Mouse (Mus musculus): ENCODE measurements around the gene Plxna4.

DNA sequence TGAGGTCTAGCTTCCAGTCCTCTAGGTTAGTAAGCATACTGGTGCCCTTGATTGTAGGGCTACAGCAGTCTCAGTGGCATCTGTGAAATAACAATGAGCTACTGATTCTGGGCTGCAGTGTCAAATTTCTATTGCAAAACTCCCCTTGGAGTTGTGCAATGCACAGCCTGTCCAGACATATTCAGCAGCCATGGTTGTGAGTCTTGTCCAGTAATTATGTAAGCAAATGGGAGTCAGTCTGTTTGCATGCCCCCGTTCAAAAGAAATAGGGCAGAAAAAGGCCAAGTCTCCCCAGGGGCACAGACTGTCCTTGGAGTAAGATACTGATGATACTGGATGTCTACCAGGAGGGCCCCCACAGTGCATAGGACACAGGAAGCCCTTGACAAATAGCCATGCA is 420.3 kb downstream of the Plxna4 start:
- TF ChIP-seq SMC3 (IDR thresholded peaks at IDR 0.05; ENCODE audit: low read depth, low read length) (no peak), CTCF (conservative IDR thresholded peaks at IDR 0.05 in 1 of 2, IDR thresholded peaks at IDR 0.05 in 1 of 2; ENCODE audit: low read depth in 2 of 2, low read length in 2 of 2) (no peak), POLR2A (IDR thresholded peaks at IDR 0.05; ENCODE audit: low read depth, low read length) (no peak), SIN3A (IDR thresholded peaks at IDR 0.05; ENCODE audit: low read length) (no peak), MAZ (IDR thresholded peaks at IDR 0.05; ENCODE audit: low read depth, low read length) (no peak), USF2 (conservative IDR thresholded peaks at IDR 0.05; ENCODE audit: low read depth, low read length) (no peak), JUN (IDR thresholded peaks at IDR 0.05; ENCODE audit: insufficient read depth, low read depth, low read length) (no peak), ELF1 (IDR thresholded peaks at IDR 0.05; ENCODE audit: low read depth, low read length) (no peak), UBTF (IDR thresholded peaks at IDR 0.05; ENCODE audit: low read depth, low read length) (no peak), MYC (IDR thresholded peaks at IDR 0.05; ENCODE audit: low read depth, low read length) (no peak), RAD21 (IDR thresholded peaks at IDR 0.05; ENCODE audit: low read depth, low read length) (no peak)
